Mouse (Mus musculus) kidney, adult 11 months (tissue): Measurements from ENCODE around the gene Sorbs1.

ENCODE experiments used
- DNase-seq: peaks from one replicate; pipeline ENCODE4 v3.0.0; 2022

The Sorbs1 gene

GRCm38 (mm10) chr19:40435797-40436196 is 77.8 kb downstream of the Sorbs1 start:
- no peak for DNase-seq

- no peak for DNase-seq
Measured at GRCm38 (mm10) chr19:40435045-40435444, 78.5 kb downstream of the Sorbs1 start.

DNA sequence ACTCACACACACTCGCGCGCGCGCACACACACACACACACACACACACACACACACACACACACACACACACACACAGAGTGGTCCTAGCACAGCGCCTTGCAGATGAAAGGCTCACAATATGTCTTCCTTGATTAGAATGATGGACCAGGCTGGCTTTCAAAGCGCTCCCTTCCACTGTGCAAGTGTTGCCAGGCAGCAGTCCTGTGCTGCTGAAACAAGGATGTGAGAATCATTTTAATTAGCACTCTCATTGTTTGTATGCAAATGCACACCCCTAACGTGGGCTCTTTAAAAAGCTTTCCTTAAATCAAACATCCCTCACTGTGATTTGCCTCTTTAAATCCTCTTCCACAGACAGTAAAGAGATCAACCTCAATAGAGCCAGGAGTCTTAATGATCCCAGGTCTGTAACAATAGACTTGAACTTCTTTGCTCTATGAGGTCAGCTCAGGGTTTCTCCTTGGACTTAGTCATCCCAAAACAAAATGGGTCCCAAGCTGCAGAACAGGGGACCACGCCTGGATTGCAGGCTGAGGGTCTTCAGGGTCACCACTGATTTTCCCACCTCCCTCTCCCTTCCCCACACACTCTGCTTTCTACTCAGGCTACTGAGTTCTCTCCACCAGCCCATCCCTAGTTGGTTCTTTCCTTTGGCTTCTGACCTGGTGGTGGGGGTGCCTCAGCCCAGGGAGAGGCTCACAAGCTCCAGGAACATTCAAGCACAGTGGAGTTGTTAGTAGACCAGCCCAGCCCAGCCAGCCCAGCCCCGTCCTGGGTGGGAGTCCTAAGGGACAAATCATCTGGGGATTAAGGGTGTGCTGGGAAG is 79.3 kb downstream of the Sorbs1 start:
- DNase-seq: no peak

GRCm38 (mm10) chr19:40433316-40433912 is 80.2 kb downstream of the Sorbs1 start:
- DNase-seq: no peak

DNA sequence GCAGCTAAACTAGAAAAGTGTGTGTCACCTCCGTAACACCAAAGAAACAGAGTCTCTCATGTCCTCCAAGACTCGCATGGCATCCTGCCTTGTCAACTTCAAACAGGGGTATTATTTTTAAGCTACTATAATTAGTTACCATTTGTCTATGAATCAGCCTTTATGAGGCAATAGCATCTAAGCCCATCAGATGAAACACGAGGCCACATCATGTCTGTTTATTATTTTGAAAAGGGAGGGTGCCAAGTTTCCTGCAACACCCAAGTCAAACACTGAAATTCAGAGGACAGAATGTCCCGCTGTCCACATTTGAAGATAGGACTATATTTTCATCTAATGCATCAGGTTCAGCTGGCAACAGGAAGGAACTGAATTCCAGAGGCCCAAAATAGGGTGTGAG is 81.6 kb downstream of the Sorbs1 start:
- no peak for DNase-seq

- no peak for DNase-seq
Measured at GRCm38 (mm10) chr19:40429572-40429971, 84.0 kb downstream of the Sorbs1 start.

DNA sequence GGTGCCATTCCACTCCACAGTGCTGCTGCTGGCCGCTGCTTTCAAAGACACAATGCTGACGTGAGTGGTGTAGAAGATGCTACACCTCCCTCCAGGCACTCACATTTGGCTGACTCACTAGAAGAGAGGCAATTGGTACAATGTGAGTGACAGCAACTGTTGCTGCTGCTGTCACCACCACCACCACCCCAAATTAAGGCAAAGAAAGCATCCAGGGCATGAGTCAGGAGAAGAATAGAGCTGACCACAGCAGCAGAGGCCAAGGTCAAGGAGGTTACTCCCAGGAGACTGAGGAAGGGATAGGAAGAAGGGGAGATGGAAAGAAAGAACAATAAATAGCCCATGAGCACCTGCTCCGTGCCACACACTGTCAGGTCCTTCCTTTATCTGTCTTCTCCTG is 84.4 kb downstream of the Sorbs1 start:
- no peak for DNase-seq

- no peak for DNase-seq
Measured at GRCm38 (mm10) chr19:40426103-40426960, 87.2 kb downstream of the Sorbs1 start.

- DNase-seq: no peak
Measured at GRCm38 (mm10) chr19:40425326-40425725, 88.3 kb downstream of the Sorbs1 start.

- DNase-seq: no peak
Measured at GRCm38 (mm10) chr19:40421037-40421436, 92.5 kb downstream of the Sorbs1 start.

DNA sequence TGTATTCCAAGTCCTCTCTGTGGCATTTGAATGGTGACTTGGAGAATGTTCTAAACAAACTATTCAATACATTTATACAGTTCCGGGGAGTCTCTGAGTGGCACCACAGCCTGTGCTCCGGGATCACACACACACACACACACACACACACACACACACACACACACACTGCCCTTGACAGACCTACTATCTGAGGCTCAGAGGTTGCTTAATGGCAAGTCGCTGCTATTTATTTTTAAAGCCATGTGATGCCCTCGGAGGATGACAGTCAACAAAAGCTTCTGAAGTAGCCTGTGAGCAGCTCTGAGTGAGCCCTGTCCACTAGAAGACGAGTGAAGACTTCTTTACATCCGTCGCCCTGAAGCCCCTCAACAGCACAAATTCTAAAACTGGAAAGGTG is 94.3 kb downstream of the Sorbs1 start:
- DNase-seq: no peak

DNA sequence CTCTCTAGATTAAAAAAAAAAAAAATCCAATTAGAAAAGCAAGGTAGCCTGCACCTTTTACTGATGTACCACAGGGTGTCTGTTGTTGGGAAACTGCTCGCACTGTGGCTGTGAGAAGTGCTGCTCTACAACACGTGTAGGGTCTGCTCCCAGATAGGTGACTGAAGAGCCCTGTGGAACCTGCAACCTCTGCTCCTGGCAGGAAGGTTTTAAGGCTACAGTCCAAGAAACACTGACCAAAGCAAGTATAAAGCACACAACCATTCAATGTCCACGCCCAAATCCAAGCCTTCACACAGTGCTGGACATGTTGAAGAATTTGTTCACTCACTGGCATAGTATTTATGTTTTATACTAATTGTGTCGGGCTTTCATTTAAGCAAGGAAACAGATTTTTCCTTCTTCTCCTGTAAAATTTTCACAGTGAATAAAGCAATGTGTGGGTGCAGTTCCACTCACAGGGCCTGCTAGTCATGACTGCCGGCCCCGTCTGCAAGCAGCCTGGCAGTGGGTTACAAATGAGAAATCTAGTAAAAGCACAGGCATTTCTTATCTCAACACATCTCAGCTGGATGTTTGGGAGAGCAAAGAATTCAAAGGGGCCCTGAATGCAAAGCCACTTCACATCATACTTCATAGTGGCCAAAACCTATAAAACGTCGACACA is 96.3 kb downstream of the Sorbs1 start:
- no peak for DNase-seq

DNA sequence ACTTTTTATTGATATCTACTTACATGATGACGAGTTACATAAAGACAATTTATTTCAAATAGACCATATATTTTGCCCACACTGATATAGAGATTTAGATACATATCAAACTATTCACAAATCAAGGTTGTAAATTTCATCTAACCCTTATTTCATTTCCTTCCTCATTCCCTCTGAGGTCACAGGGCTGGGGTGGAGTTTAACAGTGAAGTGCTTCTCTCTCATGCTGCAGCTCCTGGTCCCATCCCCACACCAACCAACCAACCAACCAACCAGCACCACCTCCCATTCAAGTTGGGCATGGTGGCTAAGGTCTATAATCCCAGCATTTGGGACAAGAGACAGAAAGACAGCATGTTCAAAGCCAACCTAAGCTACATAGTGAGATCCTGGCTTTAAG is 97.9 kb downstream of the Sorbs1 start:
- no peak for DNase-seq

GRCm38 (mm10) chr19:40414798-40415475 is 98.6 kb downstream of the Sorbs1 start:
- peak; percentile 86 for DNase-seq

DNA sequence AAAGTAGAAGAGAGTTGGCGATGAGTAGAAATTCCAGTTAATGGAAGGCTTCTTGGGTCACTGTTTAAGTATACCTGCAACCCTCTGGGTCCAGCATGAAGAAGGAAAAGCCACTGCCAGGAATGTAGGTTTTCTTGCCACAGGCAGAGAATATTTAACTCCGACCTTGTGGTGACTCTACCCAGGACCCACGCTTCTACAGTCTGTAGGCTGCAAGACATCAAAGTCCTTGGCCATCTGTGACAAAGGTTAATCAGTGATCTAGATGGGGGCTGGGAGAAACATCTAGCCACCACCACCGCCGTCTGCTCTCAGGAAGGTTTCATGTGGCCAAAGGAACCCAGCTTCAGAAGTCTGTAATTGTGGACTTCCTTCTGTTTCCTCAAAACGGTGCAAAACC is 99.2 kb downstream of the Sorbs1 start:
- DNase-seq: peak; percentile 93

DNA sequence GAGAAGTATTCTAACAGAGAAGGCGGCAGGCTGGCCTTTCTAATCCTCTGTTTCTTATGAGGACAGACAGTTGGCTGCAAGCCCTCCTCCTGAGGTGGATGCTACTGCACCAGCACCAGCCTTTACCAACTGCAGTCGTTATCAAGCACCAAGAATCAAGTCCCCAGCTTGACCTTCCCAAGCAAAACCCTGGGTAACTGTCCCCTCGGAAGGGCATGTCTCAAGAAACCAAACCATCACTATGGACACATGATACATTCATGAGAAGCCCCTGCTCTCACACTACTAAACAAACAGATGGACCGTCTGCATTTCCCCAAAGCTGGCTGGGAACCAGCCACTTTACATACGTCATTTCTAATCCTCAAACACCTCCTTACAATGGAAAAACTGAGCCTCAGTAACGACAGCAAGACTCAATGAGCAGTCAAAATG is 102.2 kb downstream of the Sorbs1 start:
- no peak for DNase-seq

DNA sequence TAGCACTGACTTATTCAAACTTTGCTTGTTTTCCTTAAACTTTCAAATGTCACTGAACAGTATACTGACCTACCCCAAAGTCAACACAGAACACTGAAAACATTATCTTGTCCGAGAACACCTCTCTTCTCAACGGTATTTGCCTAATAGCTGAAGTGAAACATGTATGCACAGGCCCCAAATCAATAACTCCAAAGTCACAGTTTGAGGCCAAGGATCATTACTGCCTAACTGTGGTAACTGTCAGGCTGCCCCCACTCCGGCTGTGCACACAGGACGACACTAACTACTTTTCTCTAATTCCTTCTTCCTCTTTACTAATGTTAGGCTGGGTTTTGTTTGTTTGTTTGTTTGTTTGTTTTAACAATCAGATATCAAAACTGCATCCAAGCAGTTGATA is 103.1 kb downstream of the Sorbs1 start:
- DNase-seq: no peak

DNA sequence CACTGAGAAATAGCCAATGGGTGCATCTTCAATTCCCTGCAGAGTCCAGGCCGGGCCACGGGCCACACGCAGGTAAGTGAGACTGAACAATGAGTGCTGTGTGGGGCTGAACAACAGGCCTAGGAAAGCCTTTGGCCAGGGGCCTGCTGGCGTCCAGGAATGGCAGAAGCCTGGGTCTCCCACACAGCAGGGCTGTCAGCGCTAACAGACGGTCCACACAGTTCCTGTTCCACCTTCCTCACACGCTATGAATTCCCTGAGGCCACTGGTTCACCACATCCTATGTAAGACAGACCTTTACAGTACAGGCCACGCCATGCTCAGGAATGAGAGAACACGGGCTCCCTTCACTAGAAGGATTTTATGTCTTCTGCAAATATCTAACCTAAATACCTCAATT is 103.5 kb downstream of the Sorbs1 start:
- no peak for DNase-seq

DNA sequence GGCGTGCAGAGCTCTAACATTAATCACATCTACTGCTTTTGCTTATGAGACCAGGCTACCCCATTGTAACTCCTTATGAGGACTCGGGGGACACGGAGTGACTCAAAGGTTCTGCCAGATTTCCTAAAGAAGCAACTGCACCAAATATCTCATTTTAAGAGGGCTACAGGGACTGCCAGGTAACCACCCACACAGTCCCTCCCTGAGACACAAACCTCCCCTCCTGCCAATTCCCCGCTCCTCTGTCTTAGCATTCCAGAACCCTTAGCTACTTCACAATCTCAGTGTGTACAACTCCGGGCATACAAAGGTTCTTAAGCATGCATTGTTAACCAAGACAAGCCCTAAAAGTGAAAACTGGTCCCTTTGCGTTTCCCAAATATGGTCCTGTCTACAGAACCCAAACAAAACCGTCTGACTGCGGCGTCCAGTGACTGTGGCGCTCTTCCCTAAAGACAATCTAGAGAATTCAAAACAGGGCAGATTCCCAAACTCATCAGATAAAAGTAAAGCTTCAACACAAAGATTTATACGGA is 104.0 kb downstream of the Sorbs1 start:
- no peak for DNase-seq

GRCm38 (mm10) chr19:40407186-40407585 is 106.4 kb downstream of the Sorbs1 start:
- peak; percentile 63 for DNase-seq

- no peak for DNase-seq
Measured at GRCm38 (mm10) chr19:40406661-40407060, 106.9 kb downstream of the Sorbs1 start.

DNA sequence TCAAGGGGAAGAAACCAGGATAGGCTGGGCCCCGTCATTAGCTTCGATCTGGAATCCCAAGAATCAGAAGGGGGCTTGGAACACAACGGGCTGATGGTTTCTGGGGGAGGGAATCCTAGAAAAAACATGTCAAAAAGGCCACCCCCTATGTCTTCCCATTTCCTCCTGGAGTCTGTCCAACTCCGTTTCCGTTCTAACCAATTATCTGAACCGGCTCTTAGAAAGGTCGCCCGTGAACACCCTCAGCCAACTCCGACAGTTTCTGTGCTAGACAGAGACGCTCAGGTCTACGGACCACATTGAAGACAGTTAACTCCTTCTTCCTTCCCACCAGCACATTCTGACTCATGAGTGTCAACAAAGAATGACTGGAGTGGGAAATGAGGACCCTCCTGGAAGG is 107.8 kb downstream of the Sorbs1 start:
- no peak for DNase-seq
